Mouse (Mus musculus) kidney, adult 2 months (tissue): ENCODE data around the gene Abca17.

Experiments used
- CTCF ChIP-seq: fragments of 200-500 bp; conservative IDR thresholded peaks from 2 replicates; pipeline ENCODE4 v1.5.1; 2011; ENCODE audit warnings: low read depth, mild to moderate bottlenecking, control low read depth, low read length, moderate library complexity, mixed read lengths; ENCODE audit not compliant: insufficient read depth, insufficient read length
- POLR2A ChIP-seq: fragments of 200-500 bp; IDR thresholded peaks from one replicate; pipeline ENCODE4 v1.6.1; 2011; ENCODE audit warnings: low read depth, low read length, control low read depth

DNA sequence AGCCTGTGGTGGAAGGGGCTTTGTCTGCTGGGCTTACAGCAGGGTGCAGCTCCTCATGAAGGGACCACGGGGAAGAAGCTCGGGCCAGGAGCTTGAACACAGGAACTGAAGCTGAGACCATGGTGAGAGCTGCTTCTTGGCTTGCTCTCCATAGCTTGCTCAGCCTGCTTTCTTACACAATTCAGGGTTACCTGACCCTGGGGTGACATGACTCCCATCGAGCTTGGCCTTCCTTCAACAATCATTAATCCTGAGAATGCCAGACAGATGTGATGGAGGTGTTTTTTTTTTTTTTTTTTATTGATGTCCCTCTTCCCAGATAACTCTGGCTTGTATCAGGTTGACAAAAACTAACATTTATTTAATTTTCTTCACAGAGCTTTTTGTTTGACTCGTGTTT lies 91.9 kb downstream of the Abca17 start:
- TF ChIP-seq CTCF (no peak), POLR2A (no peak)
